Mouse (Mus musculus): ENCODE results near the gene Shc2. TPM values are rescaled to one million over a fixed set of nuclear protein-coding genes. Genes with fewer than 3 reads are reported as not detected.

Shc2 gene
- 12.4 and 17.4 TPM in 2 replicates for polyA plus RNA-seq (2012; rRNA removed; ENCODE audit: low replicate concordance)

GRCm38 (mm10) chr10:79637128-79638110 lies at the start of gene Shc2:
Shc2 (minus strand) TSS chr10:79637918.

GRCm38 (mm10) chr10:79681591-79682245 lies 44.0 kb upstream of the Shc2 start, which contains the start of gene Cdc34:
Cdc34 (plus strand) TSS chr10:79682195.

GRCm38 (mm10) chr10:79668771-79669575 lies 31.3 kb upstream of the Shc2 start, which contains the start of gene Tpgs1:
Tpgs1 (plus strand) TSS chr10:79669369.

GRCm38 (mm10) chr10:79664131-79664665 lies 26.5 kb upstream of the Shc2 start, which contains the start of gene Madcam1:
Madcam1 (plus strand) TSS chr10:79664559.

GRCm38 (mm10) chr10:79645711-79646110 lies 8.0 kb upstream of the Shc2 start, which contains the start of gene Odf3l2:
Odf3l2 (minus strand) TSS chr10:79645738.

GRCm38 (mm10) chr10:79613578-79614304 lies 24.0 kb downstream of the Shc2 start, which contains the start of gene C2cd4c:
C2cd4c (minus strand) TSS chr10:79614025.

GRCm38 (mm10) chr10:79587061-79587751 lies 50.5 kb downstream of the Shc2 start, which contains the start of gene Theg:
Theg (minus strand) TSS chr10:79587331.

Other genes starting within 250 kb of the Shc2 start
- gene Vmn2r83, start 169.2 kb downstream of the Shc2 start, polyA plus RNA-seq (2012; rRNA removed; ENCODE audit: low replicate concordance), result not detected in 2 replicates
- gene Plpp2, start 104.1 kb downstream of the Shc2 start, polyA plus RNA-seq (2012; rRNA removed; ENCODE audit: low replicate concordance), result 27.4 and 36.8 TPM in 2 replicates
- gene Mier2, start 82.7 kb downstream of the Shc2 start, polyA plus RNA-seq (2012; rRNA removed; ENCODE audit: low replicate concordance), result 102 and 125 TPM in 2 replicates
- gene Theg, start 50.6 kb downstream of the Shc2 start, polyA plus RNA-seq (2012; rRNA removed; ENCODE audit: low replicate concordance), result 0.24 TPM in 1 of 2 replicates, not detected in the other
- gene C2cd4c, start 23.9 kb downstream of the Shc2 start, polyA plus RNA-seq (2012; rRNA removed; ENCODE audit: low replicate concordance), result 0.19 and 0.26 TPM in 2 replicates
- 2.3 TPM in 1 of 2 replicates, not detected in the other for gene Odf3l2, start 7.8 kb upstream of the Shc2 start, polyA plus RNA-seq (2012; rRNA removed; ENCODE audit: low replicate concordance)
- gene Madcam1, start 26.6 kb upstream of the Shc2 start, polyA plus RNA-seq (2012; rRNA removed; ENCODE audit: low replicate concordance), result 3.9 and 8.7 TPM in 2 replicates
- gene Tpgs1, start 31.5 kb upstream of the Shc2 start, polyA plus RNA-seq (2012; rRNA removed; ENCODE audit: low replicate concordance), result 46.9 and 119 TPM in 2 replicates
- gene Cdc34, start 44.3 kb upstream of the Shc2 start, polyA plus RNA-seq (2012; rRNA removed; ENCODE audit: low replicate concordance), result 265 and 337 TPM in 2 replicates
- gene Gzmm, start 51.1 kb upstream of the Shc2 start, polyA plus RNA-seq (2012; rRNA removed; ENCODE audit: low replicate concordance), result 1.1 and 1.3 TPM in 2 replicates
- gene Bsg, start 66.6 kb upstream of the Shc2 start, polyA plus RNA-seq (2012; rRNA removed; ENCODE audit: low replicate concordance), result 489 and 512 TPM in 2 replicates
- 1.9 and 6.1 TPM in 2 replicates for gene Hcn2, start 78.7 kb upstream of the Shc2 start, polyA plus RNA-seq (2012; rRNA removed; ENCODE audit: low replicate concordance)
- 53.1 and 71.6 TPM in 2 replicates for gene Polrmt, start 108.7 kb upstream of the Shc2 start, polyA plus RNA-seq (2012; rRNA removed; ENCODE audit: low replicate concordance)
- gene Fgf22, start 117.2 kb upstream of the Shc2 start, polyA plus RNA-seq (2012; rRNA removed; ENCODE audit: low replicate concordance), result 0.19 TPM in 1 of 2 replicates, not detected in the other
- 91.7 and 212 TPM in 2 replicates for gene Rnf126, start 129.0 kb upstream of the Shc2 start, polyA plus RNA-seq (2012; rRNA removed; ENCODE audit: low replicate concordance)
- 19.5 and 24.6 TPM in 2 replicates for gene Fstl3, start 139.4 kb upstream of the Shc2 start, polyA plus RNA-seq (2012; rRNA removed; ENCODE audit: low replicate concordance)
- gene Prss57, start 153.0 kb upstream of the Shc2 start, polyA plus RNA-seq (2012; rRNA removed; ENCODE audit: low replicate concordance), result 0.26 and 0.27 TPM in 2 replicates
- 49.2 and 87.4 TPM in 2 replicates for gene Palm, start 155.7 kb upstream of the Shc2 start, polyA plus RNA-seq (2012; rRNA removed; ENCODE audit: low replicate concordance)
- 1.3 TPM in 2 replicates for gene Misp, start 183.1 kb upstream of the Shc2 start, polyA plus RNA-seq (2012; rRNA removed; ENCODE audit: low replicate concordance)
- 163 and 219 TPM in 2 replicates for gene Ptbp1, start 216.5 kb upstream of the Shc2 start, polyA plus RNA-seq (2012; rRNA removed; ENCODE audit: low replicate concordance)
- gene Prtn3, start 236.6 kb upstream of the Shc2 start, polyA plus RNA-seq (2012; rRNA removed; ENCODE audit: low replicate concordance), result 17.2 and 40.5 TPM in 2 replicates
- gene Plppr3, start 236.7 kb upstream of the Shc2 start, polyA plus RNA-seq (2012; rRNA removed; ENCODE audit: low replicate concordance), result 29.8 and 33.3 TPM in 2 replicates
- 3.4 and 5.8 TPM in 2 replicates for gene Elane, start 248.3 kb upstream of the Shc2 start, polyA plus RNA-seq (2012; rRNA removed; ENCODE audit: low replicate concordance)